Mouse (Mus musculus) heart, embryonic 15.5 days (tissue): ENCODE results near the gene Olfr235. TPM values are rescaled to one million over a fixed set of nuclear protein-coding genes. Genes with fewer than 3 reads are reported as not detected.
"Not testable (repeated sequence)": the region's sequence is repeated elsewhere in the genome, so short reads cannot be mapped to it uniquely, and the experiment has no call there.

Experiments used
- ATAC-seq: fragments of 200-750 bp; cut with Nextera tagmentation; replicated peaks from 2 replicates; pipeline ENCODE4 v1.8.0; 2017; ENCODE audit warnings: low read depth, moderate TSS enrichment; ENCODE audit not compliant: insufficient number of reproducible peaks, insufficient read depth, low FRiP score
- H3K27ac ChIP-seq: fragments of 300-500 bp; sonication (generic); 2 replicates; pipeline ENCODE4 v1.5.1; 2015; ENCODE audit warnings: mild to moderate bottlenecking, inconsistent platforms
- H3K27me3 ChIP-seq: fragments of 300-500 bp; sonication (generic); 2 replicates; pipeline ENCODE4 v1.6.1; 2015; ENCODE audit warnings: inconsistent platforms
- H3K36me3 ChIP-seq: fragments of 300-500 bp; sonication (generic); 2 replicates; pipeline ENCODE4 v1.6.1; 2015; ENCODE audit warnings: mild to moderate bottlenecking, inconsistent platforms
- H3K4me1 ChIP-seq: fragments of 300-500 bp; sonication (generic); replicated peaks from 2 replicates; pipeline ENCODE4 v1.6.1; 2015; ENCODE audit warnings: inconsistent platforms
- H3K4me2 ChIP-seq: fragments of 300-500 bp; sonication (generic); 2 replicates; pipeline ENCODE4 v1.6.1; 2015; ENCODE audit warnings: inconsistent platforms, mild to moderate bottlenecking, moderate library complexity
- H3K4me3 ChIP-seq: fragments of 300-500 bp; sonication (generic); 2 replicates; pipeline ENCODE4 v1.5.1; 2015; ENCODE audit warnings: mild to moderate bottlenecking, inconsistent platforms
- H3K9ac ChIP-seq: fragments of 300-500 bp; sonication (generic); 2 replicates; pipeline ENCODE4 v1.6.1; 2015; ENCODE audit warnings: mild to moderate bottlenecking, inconsistent platforms
- H3K9me3 ChIP-seq: fragments of 300-500 bp; sonication (generic); replicated peaks from 2 replicates; pipeline ENCODE4 v1.6.1; 2016; ENCODE audit warnings: inconsistent platforms
- WGBS: fragments of 180-500 bp; shearing (Covaris S2); methylation state at CpG from one replicate; pipeline ENCODE4 v1.1.7; 2015; ENCODE audit warnings: mixed read lengths; 5-methylcytosine and 5-hydroxymethylcytosine counted together
- polyA plus RNA-seq: library from polyadenylated mRNA; unstranded; fragments of >200 nt; fragmentation: Nextera tagmentation; extraction: Ambion mirVana; gene quantifications from 2 replicates; pipeline ENCODE4 v1.2.1, GENCODE M21; 2015

Gene Olfr235
- polyA plus RNA-seq = not detected in 2 replicates

- Histone ChIP-seq H3K27me3 (no peaks in the 10 kb centered on the region), H3K9ac (no peak within 1 kb of the TSS), H3K36me3 (no peaks in the 10 kb centered on the region), H3K9me3 (no peaks in the 10 kb centered on the region), H3K4me1 (no peaks in the 10 kb centered on the region), H3K4me3 (no peak within 1 kb of the TSS), H3K27ac (no peak within 1 kb of the TSS), H3K4me2 (no peak within 1 kb of the TSS)
- WGBS = 53% methylated on average over 1 of the region's 1 CpGs
- ATAC-seq = no peak
Observed at GRCm38 (mm10) chr19:12260732-12261131, at the start of gene Olfr235. Gene Olfr235 (plus strand): TSS chr19:12261032.

GRCm38 (mm10) chr19:12232496-12232895, 28.3 kb upstream of the Olfr235 start, which contains the start of gene Olfr1432:
Gene Olfr1432 (minus strand): TSS chr19:12232596.
- not testable (repeated sequence) for H3K9me3 ChIP-seq, H3K27me3 ChIP-seq, H3K9ac ChIP-seq, H3K4me1 ChIP-seq, H3K36me3 ChIP-seq, H3K4me2 ChIP-seq, H3K27ac ChIP-seq, H3K4me3 ChIP-seq, ATAC-seq

- Histone ChIP-seq H3K36me3 (no peaks in the 10 kb centered on the region), H3K4me2 (no peak within 1 kb of the TSS), H3K9ac (no peak within 1 kb of the TSS), H3K4me1 (no peaks in the 10 kb centered on the region), H3K9me3 (no peaks in the 10 kb centered on the region), H3K27me3 (no peaks in the 10 kb centered on the region), H3K27ac (no peak within 1 kb of the TSS), H3K4me3 (no peak within 1 kb of the TSS)
- WGBS = 88% methylated on average over 1 of the region's 1 CpGs
- ATAC-seq = no peak
Observed at GRCm38 (mm10) chr19:12241559-12241958, 19.3 kb upstream of the Olfr235 start, which contains the start of gene Olfr262. Gene Olfr262 (minus strand): TSS chr19:12241659.

GRCm38 (mm10) chr19:12279554-12279953, 18.7 kb downstream of the Olfr235 start, which contains the start of gene Olfr1434:
Gene Olfr1434 (plus strand): TSS chr19:12279854.
- H3K4me1 ChIP-seq = no peaks in the 10 kb centered on the region
- no peaks in the 10 kb centered on the region for H3K9me3 ChIP-seq
- no peak within 1 kb of the TSS for H3K9ac ChIP-seq
- no peak within 1 kb of the TSS for H3K27ac ChIP-seq
- ATAC-seq = no peak
- H3K27me3 ChIP-seq = no peaks in the 10 kb centered on the region
- 61% methylated on average over 2 of the region's 2 CpGs for WGBS
- no peaks in the 10 kb centered on the region for H3K36me3 ChIP-seq
- no peak within 1 kb of the TSS for H3K4me2 ChIP-seq
- H3K4me3 ChIP-seq = no peak within 1 kb of the TSS

- Histone ChIP-seq H3K27ac (no peak overlapping the region), H3K27me3 (no peaks in the 10 kb centered on the region), H3K4me3 (no peak overlapping the region), H3K9ac (no peak overlapping the region), H3K4me2 (no peak overlapping the region), H3K4me1 (no peaks in the 10 kb centered on the region), H3K36me3 (no peaks in the 10 kb centered on the region), H3K9me3 (no peaks in the 10 kb centered on the region)
- no peak for ATAC-seq
Observed at GRCm38 (mm10) chr19:12292979-12293378, 32.1 kb downstream of the Olfr235 start.

- 66% methylated on average over 1 of the region's 1 CpGs for WGBS
- H3K9ac ChIP-seq, H3K27me3 ChIP-seq, H3K36me3 ChIP-seq, ATAC-seq, H3K4me1 ChIP-seq, H3K4me3 ChIP-seq, H3K27ac ChIP-seq, H3K9me3 ChIP-seq, H3K4me2 ChIP-seq: not testable (repeated sequence)
Observed at GRCm38 (mm10) chr19:12299030-12299429, 38.2 kb downstream of the Olfr235 start, which contains the start of gene Olfr1436. Gene Olfr1436 (minus strand): TSS chr19:12299130.

Other genes with a start within 250 kb of the Olfr235 start
- 0.03 TPM in 1 of 2 replicates, not detected in the other for gene Olfr1423, start 219.7 kb upstream of the Olfr235 start, polyA plus RNA-seq
- gene Olfr1424, start 198.3 kb upstream of the Olfr235 start, polyA plus RNA-seq = not detected in 2 replicates
- not detected in 2 replicates for gene Olfr1425, start 183.3 kb upstream of the Olfr235 start, polyA plus RNA-seq
- not detected in 2 replicates for gene Olfr1426, start 169.0 kb upstream of the Olfr235 start, polyA plus RNA-seq
- not detected in 2 replicates for gene Olfr1427, start 157.7 kb upstream of the Olfr235 start, polyA plus RNA-seq
- not detected in 2 replicates for gene Olfr1428, start 145.1 kb upstream of the Olfr235 start, polyA plus RNA-seq
- not detected in 2 replicates for gene Olfr76, start 137.8 kb upstream of the Olfr235 start, polyA plus RNA-seq
- gene Olfr1555-ps1, start 90.9 kb upstream of the Olfr235 start, polyA plus RNA-seq = not detected in 2 replicates
- gene Olfr1431, start 60.4 kb upstream of the Olfr235 start, polyA plus RNA-seq = not detected in 2 replicates
- gene Olfr1432, start 28.4 kb upstream of the Olfr235 start, polyA plus RNA-seq = not detected in 2 replicates
- gene Olfr262, start 19.4 kb upstream of the Olfr235 start, polyA plus RNA-seq = not detected in 2 replicates
- gene Olfr1434, start 18.8 kb downstream of the Olfr235 start, polyA plus RNA-seq = not detected in 2 replicates
- not detected in 2 replicates for gene Olfr1436, start 38.1 kb downstream of the Olfr235 start, polyA plus RNA-seq
- gene Olfr1437, start 64.1 kb downstream of the Olfr235 start, polyA plus RNA-seq = not detected in 2 replicates
- not detected in 2 replicates for gene Olfr1438-ps1, start 74.9 kb downstream of the Olfr235 start, polyA plus RNA-seq
- gene Olfr1440, start 126.2 kb downstream of the Olfr235 start, polyA plus RNA-seq = not detected in 2 replicates
- gene Olfr1441, start 156.4 kb downstream of the Olfr235 start, polyA plus RNA-seq = not detected in 2 replicates
- not detected in 2 replicates for gene Pfpl, start 166.9 kb downstream of the Olfr235 start, polyA plus RNA-seq
- 0.54 and 0.72 TPM in 2 replicates for gene Mpeg1, start 199.7 kb downstream of the Olfr235 start, polyA plus RNA-seq
- 2.5 and 4.5 TPM in 2 replicates for gene Dtx4, start 240.4 kb downstream of the Olfr235 start, polyA plus RNA-seq